Mouse (Mus musculus) thymus, adult 18-20 months (tissue): Measurements from ENCODE around the gene Gpr27.

Experiments used
- DNase-seq, 2 experiments: peaks; one replicate each; pipeline ENCODE4 v3.0.0; 2022; ENCODE audit warnings: mixed read lengths in 2 of 2

The Gpr27 gene

DNA sequence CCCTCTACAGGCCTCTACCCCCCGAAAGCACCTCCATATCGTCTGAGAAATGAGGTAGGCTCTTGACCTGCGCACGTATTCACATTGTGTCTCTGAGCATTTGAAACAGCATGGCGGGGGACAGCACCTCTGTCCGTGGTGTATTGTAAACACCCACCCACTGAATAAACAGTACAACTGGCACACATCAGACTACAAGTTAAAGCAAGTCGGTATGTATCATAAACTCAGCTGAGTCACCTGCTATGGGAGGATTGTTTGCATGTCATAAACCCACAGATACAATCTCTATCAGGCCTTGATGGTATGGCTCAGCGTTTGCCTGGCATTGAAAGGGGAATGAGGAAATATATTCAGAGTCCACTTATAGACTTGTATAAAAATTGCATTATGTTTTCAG, 15.2 kb upstream of the Gpr27 start:
- no peak for DNase-seq

DNA sequence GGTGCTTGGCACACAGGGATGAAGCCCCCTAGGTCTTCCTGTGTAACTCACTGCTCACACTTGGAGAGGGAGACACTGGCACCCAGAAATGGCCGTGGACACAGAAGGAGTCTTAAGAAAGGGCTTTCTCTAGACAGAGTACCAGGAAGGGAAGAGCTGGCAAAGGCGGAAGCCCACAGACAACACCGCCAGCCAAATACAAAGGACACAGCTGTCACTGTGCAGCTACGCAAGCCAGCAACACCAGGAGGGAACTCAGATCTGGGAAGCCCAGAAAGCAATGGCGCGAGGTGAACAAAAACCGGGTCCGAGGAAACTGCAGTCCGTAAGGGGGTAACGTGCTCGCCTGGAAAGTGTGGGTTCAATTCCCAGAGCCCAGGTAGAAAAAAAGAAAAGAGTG, 14.4 kb upstream of the Gpr27 start:
- no peak for DNase-seq

DNA sequence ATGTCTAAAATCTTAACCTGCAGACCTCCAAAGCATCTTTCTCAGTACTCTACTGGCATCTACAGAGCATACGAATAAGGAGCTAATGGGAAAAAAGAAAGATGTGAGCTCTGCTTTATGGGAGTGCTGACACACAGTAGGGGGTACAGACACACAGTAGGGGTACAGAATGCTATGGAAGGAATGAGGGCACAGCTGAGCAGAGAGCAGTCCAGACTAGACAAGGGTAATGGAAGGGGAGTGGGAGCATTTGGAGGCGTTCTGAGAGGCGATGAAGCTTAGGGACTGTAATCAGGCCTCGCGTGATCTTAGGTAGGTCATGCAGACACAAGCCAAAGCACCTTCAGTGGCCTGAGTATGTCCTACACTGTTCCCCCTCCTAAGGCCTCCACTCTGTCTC, 8.5 kb upstream of the Gpr27 start:
- DNase-seq: no peak

DNA sequence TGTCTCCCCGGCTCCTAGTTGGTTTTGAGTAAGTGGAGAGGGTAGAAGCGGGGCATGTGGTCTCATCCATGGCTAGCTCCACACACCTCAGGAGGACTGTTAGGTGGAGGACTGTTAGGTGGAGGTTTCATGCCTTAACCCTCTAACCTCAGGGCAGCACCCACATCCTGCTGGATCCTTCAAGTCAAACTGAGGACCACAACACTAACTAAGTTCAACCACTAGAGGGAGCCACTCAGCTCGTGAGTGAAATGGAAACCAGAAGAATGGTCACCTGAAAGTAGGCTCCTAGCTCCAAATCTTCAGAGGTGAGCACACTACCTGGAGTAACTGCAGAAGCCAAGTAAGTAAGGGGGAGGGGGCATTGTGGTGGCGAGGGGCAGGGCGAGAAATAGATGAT, 7.6 kb upstream of the Gpr27 start:
- no peak for DNase-seq

DNA sequence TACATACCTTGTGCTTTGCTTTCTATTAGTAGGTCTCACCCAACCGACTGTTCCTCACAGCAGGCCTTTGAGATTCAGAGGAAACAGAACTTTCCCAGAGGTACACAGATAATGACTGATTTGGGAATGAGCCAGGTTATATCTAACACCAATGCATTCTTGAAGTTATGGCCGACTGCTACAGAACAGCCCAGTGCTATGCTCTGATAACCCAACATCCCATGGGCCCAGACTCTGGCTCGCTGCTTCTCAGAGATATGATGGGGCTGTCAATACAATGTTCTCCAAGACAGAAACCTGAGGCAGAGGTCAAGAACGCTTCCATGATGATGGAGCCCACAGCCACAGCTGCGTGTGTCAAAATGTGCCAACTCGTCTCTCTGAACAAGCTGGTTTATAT, 4.0 kb upstream of the Gpr27 start:
- no peak for DNase-seq

DNA sequence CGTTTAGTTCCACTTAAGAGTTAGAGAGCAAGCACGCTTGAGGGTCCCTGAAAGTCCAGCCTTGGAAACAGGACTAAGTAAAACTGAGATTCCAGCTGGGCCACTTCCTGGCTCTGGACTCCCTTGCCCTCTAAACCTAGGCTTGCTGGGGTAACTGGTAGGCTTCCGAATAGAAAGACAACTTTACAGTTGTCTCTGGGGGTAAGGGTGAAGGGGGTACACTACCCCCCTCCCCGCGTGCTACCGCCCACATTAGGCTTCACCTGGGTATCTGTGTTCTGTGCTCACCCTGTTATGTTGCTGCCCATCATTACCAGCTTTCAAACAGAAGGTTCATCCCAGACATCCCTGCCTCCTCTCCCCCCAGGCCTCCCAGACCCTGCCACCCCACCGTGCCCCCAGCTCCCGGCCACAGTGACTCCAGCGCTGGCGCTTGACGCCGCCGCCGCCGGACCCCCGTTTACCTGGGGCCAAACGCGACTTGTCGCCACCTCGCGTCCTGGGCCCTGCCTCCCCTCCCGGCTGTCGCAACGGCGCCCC, 743 bp upstream of the Gpr27 start:
- DNase-seq: no peak

DNA sequence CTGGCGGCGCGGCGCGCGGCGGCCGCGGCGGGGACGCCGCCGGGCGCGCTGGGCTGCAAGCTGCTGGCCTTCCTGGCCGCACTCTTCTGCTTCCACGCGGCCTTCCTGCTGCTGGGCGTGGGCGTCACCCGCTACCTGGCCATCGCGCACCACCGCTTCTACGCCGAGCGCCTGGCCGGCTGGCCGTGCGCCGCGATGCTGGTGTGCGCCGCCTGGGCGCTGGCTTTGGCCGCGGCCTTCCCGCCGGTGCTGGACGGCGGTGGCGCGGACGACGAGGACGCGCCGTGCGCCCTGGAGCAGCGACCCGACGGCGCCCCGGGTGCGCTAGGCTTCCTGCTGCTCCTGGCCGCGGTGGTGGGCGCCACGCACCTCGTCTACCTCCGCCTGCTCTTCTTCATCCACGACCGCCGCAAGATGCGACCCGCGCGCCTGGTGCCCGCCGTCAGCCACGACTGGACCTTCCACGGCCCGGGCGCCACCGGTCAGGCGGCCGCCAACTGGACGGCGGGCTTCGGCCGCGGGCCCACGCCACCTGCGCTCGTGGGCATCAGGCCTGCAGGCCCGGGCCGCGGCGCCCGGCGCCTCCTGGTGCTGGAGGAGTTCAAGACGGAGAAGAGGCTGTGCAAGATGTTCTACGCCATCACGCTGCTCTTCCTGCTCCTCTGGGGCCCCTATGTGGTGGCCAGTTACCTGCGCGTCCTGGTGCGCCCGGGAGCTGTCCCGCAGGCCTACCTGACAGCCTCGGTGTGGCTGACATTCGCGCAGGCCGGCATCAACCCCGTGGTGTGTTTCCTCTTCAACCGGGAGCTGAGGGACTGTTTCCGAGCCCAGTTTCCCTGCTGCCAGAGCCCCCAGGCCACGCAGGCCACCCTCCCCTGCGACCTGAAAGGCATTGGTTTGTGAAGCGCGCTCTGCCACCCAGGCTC, 700 bp downstream of the Gpr27 start:
- DNase-seq: no peak

DNA sequence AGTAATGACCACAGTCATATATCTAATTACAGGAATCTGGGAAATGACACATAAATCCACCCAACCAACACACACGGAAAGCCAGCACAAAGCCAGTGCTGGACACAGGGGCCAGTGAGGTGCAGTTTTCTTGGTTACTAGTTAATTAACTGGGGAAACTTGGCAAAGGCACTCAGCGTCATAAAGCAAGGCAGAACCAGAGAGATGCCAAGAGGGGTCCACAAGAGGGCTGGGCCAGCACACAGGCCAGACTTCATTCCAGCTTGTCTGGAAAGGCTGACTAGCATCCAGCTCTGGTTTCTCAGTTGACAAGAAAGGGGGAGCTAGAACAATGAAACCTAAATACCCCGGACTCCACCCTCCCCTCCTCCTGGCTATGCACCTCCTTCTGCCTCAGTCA, 8.0 kb downstream of the Gpr27 start:
- DNase-seq: no peak

DNA sequence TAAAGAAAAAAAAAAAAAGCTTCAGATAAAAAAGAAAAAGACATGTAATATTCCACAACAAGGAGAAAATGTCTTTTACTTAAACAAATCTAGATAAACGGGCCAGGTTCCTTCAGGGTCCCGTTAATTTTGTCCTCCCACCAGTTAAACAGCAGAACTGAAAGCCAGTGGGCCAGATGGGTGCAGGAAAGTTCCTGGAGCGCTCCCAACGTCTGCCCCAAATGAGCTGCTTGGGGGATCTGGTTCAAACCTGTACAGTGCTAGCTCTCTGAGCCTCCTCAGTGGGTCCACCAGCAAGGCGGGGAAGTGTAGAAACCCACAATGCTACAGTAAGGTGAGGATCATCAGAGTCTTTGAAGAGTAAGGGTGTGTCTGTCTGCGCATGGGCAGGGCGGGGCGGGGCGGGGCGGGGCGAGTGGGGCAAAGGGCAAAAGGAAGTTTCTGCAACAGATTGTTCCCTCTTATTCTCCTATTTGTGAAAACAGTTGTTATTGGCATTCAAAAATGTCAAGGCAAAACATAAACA, 19.2 kb downstream of the Gpr27 start:
- DNase-seq: no peak

DNA sequence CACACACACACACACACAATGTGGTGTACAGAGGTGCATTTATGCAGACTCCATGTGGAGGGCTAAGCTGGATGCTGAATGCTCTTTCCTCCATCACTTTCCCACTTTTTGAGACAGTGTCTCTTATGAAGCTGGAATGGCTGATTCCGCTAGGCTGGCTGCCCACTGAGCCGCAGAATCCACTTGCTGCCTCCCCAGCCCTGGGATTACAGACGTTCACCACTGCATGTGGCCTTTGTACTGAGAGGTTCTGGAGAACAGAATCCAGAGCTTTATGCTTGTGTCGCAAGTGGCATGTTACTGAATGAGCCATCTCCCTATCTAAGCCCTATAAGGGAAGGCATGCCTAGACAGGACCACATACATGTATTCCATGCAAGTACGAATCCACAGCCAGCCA, 20.8 kb downstream of the Gpr27 start:
- DNase-seq: no peak

DNA sequence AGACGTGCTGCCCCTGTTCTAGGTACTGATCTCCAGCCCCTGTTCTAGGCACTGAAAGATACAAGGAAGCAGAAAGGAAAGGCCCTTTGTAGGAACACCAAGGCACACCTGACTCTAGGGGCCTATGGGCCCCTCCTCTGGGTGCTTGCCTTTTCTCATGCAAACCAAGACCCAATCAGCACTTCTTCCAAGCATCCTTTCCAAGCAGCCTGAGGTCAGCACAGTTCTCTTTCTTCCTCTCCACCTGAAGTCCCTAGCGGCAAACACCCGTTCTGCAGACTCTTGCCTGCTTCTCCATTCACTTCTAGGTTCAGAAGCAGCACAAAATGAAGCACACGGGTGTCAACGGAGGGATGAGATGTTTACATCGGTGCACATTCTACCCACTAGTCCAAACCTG, 22.7 kb downstream of the Gpr27 start:
- no peak for DNase-seq

DNA sequence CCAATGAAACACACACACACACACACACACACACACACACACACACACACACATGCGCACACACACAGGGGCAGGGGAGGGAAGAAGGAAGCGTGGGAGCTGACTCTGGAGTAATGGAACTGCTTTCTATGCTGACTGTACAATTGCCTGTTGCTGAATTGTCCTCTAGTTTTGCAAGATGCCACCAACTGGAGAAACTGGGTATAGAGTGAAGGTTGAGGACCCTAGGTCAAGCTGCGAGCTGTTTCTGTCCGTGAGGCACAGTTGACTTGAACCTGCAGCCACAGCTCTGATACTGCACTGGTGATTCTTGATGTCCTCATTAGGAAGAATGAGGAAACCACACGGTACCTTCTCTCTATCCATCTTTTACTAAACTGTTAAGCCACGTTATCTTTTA, 23.4 kb downstream of the Gpr27 start:
- DNase-seq: no peak

DNA sequence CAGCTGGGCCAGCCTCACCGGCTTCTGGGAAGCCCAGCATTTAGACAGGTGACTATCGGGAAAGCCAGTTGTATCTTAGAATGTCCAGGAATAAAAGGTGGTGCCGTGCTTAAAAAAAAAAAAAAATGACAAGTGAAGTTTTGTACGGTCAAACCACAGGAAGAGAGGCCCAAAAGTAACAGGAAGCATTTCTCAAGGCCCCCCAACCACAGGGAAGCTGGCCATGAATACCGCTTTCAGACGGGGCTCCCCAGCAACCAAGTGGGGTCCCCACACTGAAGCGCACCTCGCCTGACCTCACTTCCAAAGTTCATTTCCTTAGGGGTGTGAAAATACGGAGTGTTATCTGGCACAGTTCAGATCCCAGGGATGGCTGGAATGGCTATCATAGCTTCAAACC, 28.6 kb downstream of the Gpr27 start:
- DNase-seq: no peak

DNA sequence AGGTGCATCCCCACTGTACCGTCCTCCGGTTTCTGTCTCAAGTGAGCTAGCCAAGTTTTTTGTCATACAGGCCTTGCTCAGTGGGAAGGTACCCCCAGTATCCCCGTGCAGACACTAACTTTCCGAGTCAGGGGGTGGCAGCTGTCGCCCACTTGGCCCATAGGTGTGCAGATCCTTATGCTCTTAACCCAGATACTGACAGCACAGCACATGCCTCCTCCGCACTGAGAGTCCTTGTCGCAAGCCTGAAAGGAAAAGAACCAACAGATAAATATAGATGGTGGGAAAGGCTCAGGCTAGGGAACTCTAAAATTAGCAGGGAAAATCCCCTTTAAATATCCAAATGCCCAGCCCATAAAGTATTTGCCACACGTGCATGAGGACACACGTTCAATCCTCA, 29.9 kb downstream of the Gpr27 start:
- DNase-seq: no peak

DNA sequence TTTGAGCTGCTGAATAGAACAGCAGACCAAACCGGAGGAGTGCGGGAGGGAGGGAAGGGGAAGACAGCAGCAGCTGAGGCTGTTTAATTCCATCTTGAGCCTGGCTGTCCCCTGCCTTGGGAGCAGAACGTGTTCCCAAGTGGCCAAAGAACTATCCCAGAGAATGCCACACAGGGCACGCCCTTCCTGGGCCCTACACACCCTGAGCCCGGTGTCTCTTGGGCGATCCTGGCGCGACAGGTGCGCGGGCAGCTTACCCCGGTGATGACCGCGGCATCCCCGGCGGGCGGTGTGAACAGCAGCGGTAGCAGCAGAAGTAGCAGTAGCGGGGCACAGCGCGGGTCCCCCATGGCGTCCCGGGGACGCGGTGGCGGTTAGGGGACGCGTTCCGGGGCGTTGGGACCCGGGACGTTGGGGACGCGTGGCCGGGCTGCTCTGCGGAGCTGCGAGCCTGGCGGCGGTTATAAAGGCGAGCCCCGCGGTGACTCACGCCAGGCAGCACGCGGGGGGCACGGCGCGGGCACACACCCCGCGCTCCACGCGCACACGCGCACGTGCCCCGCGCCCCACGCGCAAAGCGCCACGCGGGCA, 33.6 kb downstream of the Gpr27 start, which contains the start of gene Prok2:
Gene Prok2, minus strand, starts transcription at position 422 of the 591 bp plus-strand sequence.
- no peak for DNase-seq

DNA sequence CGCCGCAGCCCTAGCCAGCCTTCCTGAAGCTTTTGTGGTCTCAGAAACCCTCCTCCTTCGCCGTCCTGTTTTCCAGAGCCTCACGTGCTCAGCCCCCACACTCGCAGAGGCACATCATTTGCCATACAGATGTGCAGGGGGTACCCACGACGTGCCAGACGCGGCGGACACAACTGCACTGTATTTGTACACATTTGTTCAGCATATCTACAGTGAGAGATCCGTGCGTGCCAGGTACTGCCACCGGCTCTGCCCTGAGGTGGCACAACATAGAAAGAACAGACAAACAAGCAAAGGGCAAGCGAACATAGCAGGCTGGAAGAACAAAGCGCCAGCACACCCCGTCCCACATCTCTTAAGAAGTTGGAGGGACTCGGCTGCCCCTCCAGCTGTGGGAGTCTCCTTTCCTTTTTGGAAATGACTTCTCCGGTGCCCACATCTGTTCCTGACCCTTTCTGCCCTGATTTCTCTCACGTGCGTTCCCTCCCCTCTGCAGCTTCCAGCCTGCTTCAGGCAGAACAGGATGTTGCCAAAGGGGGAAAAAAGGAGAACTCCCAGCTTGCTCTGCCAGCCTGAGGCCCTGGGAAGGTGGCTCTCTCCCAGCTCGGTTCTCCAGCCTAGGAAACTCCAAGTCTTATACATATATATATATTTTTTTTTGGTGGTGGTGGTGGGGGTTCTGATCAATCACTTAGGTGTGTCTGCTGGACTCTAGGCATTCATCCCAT, 34.3 kb downstream of the Gpr27 start:
- DNase-seq: no peak

DNA sequence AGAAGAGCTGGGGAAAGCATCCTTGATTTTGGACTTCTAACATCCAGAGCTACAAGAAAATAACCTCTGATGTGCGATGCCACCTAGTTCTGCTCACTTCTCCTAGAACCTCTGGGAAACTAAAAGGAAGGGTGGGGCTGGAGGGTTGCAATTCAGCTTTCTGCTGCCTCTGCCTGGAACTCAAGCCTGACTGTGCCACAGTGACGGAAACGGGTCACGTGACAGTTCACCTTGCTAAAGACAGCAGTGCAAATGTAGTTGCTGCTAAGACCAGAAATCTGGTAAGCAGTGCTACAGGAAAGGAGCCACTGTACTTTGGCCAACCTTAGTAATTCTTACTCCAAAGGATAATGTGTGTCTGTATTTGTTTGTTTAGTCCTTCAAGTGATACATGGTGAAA, 37.4 kb downstream of the Gpr27 start:
- no peak for DNase-seq

DNA sequence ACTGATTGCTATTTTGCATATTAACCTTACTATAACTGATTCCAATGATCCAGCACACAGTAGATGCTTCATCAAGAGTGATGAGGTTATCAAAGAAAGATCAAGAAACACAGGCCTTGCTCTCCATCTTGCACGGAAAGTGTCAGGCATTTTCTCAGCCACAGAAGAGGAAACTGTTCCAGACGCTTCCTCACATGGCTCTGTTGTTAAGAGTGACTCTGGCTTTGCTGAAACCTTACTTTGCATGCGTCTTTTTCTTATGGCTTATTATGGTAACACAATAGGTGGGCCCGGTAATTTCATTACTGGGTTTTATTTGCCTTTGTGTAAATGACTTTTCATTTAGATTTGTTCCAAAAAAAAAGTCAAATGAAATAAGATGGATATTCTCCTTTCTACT, 39.4 kb downstream of the Gpr27 start:
- no peak for DNase-seq

DNA sequence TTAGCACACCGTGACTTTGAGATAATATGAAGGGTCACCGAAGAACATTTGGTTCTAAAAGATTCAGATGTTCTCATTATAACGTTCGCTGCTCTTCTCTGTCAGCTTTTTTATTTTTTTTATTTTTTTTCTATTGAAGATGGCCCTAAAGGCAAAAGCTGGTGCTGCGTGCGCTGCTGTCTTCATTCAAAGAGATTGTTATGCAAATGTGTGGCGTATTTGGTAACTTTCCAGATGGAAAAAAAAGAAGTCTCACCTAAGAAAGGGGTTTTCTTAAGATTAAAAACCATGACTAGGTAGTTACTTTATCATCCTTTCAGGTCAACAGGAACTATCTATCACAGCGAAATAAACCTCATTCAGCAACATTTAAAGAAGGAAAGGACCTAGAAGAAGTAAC, 40.2 kb downstream of the Gpr27 start:
- no peak for DNase-seq

DNA sequence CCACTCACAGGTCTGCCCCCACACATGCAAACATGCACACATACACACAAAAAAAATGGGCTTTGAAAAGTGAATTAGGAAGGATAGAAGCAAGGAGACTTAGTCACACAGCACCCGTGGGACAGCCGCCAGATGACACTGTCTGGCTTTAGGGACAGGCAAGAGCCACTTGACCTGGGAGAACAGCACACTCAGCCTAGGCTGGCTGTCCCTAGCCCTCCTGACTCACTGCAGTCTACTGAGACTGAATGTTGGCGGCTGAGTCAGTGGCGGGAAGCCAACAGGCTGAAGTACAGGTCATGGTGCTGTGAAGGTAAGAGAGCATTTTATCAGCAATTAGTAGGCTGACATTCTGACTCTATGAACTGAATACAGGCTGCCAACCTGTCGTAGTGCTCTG, 42.2 kb downstream of the Gpr27 start:
- DNase-seq: no peak

DNA sequence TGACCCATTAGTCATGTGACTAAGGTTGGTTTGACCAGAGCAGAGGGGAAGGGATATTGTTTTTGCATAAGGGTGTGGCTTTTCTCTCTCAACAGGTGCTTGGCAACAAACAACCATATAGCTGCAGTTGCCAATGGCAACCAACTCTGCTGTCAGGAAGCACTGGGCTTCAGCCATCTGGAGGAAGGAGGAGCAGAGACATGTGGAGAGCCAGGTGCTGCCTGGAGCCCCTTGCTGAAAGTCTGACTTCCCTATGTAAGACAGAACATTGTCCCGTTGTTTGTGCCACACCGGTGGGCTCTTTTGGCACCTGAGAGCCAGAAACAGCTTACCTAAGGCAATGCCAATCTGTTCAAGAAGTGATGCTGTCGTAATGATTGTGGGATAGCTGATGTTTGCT, 50.4 kb downstream of the Gpr27 start:
- no peak for DNase-seq
